Mouse (Mus musculus): ENCODE results near the gene Vdr. TPM values are rescaled to one million over a fixed set of nuclear protein-coding genes. Genes with fewer than 3 reads are reported as not detected.

The Vdr gene
- polyA plus RNA-seq, 1 experiment from 2014 or later, result 8.1 TPM

- no peak for ATAC-seq (ENCODE audit: insufficient number of reproducible peaks, low FRiP score, low TSS enrichment, low read depth)
- Histone ChIP-seq H3K9ac (no peak overlapping the region), H3K4me1 (no peaks in the 10 kb centered on the region), H3K4me2 (replicated peaks) (no peak overlapping the region), H3K27ac (replicated peaks) (no peak overlapping the region), H3K4me3 (replicated peaks) (no peak overlapping the region), H3K36me3 (no peaks in the 10 kb centered on the region), H3K9me3 (replicated peaks) (no peaks in the 10 kb centered on the region), H3K27me3 (no peaks in the 10 kb centered on the region)
- WGBS, result 44% methylated on average over 5 of the region's 5 CpGs
Measured at GRCm38 (mm10) chr15:97920306-97920705, 9.9 kb upstream of the Vdr start.

- Histone ChIP-seq H3K4me1 (peaks cover 8% of the 10 kb centered on the region), H3K27ac (replicated peaks) (no peak overlapping the region), H3K4me3 (replicated peaks) (no peak overlapping the region), H3K27me3 (no peaks in the 10 kb centered on the region), H3K9me3 (replicated peaks) (no peaks in the 10 kb centered on the region), H3K36me3 (no peaks in the 10 kb centered on the region), H3K4me2 (replicated peaks) (no peak overlapping the region), H3K9ac (no peak overlapping the region)
- 87% methylated on average over 7 of the region's 7 CpGs for WGBS
- ATAC-seq (ENCODE audit: insufficient number of reproducible peaks, low FRiP score, low TSS enrichment, low read depth), result no peak
Measured at GRCm38 (mm10) chr15:97919217-97919616, 8.8 kb upstream of the Vdr start.

- Histone ChIP-seq H3K4me2 (replicated peaks) (no peak overlapping the region), H3K9ac (no peak overlapping the region), H3K9me3 (replicated peaks) (no peaks in the 10 kb centered on the region), H3K27me3 (no peaks in the 10 kb centered on the region), H3K36me3 (no peaks in the 10 kb centered on the region), H3K4me3 (replicated peaks) (no peak overlapping the region), H3K27ac (replicated peaks) (no peak overlapping the region), H3K4me1 (peaks cover 16% of the 10 kb centered on the region)
- 83% methylated on average over 9 of the region's 9 CpGs for WGBS
- ATAC-seq (ENCODE audit: insufficient number of reproducible peaks, low FRiP score, low TSS enrichment, low read depth), result no peak
Measured at GRCm38 (mm10) chr15:97917994-97918393, 7.6 kb upstream of the Vdr start.

GRCm38 (mm10) chr15:97914331-97914747 lies 3.9 kb upstream of the Vdr start:
- Histone ChIP-seq H3K36me3 (no peaks in the 10 kb centered on the region), H3K4me2 (replicated peaks) (peak overlapping the region; percentile 19; the same call in 1 of the 2 replicates), H3K27ac (replicated peaks) (no peak overlapping the region), H3K9ac (no peak overlapping the region), H3K4me3 (replicated peaks) (no peak overlapping the region), H3K4me1 (peaks cover 16% of the 10 kb centered on the region), H3K27me3 (peaks cover 3% of the 10 kb centered on the region; the same call in 1 of the 2 replicates), H3K9me3 (replicated peaks) (no peaks in the 10 kb centered on the region)
- 6% methylated on average over 9 of the region's 9 CpGs for WGBS
- peak; percentile 29; the same call in 1 of the 2 replicates for ATAC-seq (ENCODE audit: insufficient number of reproducible peaks, low FRiP score, low TSS enrichment, low read depth)

GRCm38 (mm10) chr15:97907801-97908751 lies 2.4 kb downstream of the Vdr start:
- Histone ChIP-seq H3K27me3 (peaks cover 28% of the 10 kb centered on the region), H3K4me3 (replicated peaks) (peak overlapping the region; percentile 54), H3K4me2 (replicated peaks) (peak overlapping the region; percentile 92), H3K9ac (peak overlapping the region; percentile 53), H3K27ac (replicated peaks) (no peak overlapping the region; the same call in 1 of the 2 replicates), H3K4me1 (peaks cover 27% of the 10 kb centered on the region), H3K36me3 (no peaks in the 10 kb centered on the region), H3K9me3 (replicated peaks) (no peaks in the 10 kb centered on the region)
- peak; percentile 90 for ATAC-seq (ENCODE audit: insufficient number of reproducible peaks, low FRiP score, low TSS enrichment, low read depth)
- WGBS, result 2% methylated on average over 59 of the region's 59 CpGs

GRCm38 (mm10) chr15:97907202-97907601 lies 3.2 kb downstream of the Vdr start:
- H3K9me3 ChIP-seq (replicated peaks), result no peaks in the 10 kb centered on the region
- WGBS, result 28% methylated on average over 5 of the region's 5 CpGs
- peak overlapping the region; percentile 54 for H3K4me3 ChIP-seq (replicated peaks)
- no peak overlapping the region for H3K9ac ChIP-seq
- no peak for ATAC-seq (ENCODE audit: insufficient number of reproducible peaks, low FRiP score, low TSS enrichment, low read depth)
- H3K27ac ChIP-seq (replicated peaks), result no peak overlapping the region; the same call in 1 of the 2 replicates
- H3K4me1 ChIP-seq, result peaks cover 27% of the 10 kb centered on the region
- H3K36me3 ChIP-seq, result no peaks in the 10 kb centered on the region
- peak overlapping the region; percentile 92 for H3K4me2 ChIP-seq (replicated peaks)
- peaks cover 28% of the 10 kb centered on the region for H3K27me3 ChIP-seq

- Histone ChIP-seq H3K9me3 (replicated peaks) (no peaks in the 10 kb centered on the region), H3K4me3 (replicated peaks) (no peak overlapping the region), H3K4me2 (replicated peaks) (no peak overlapping the region), H3K27me3 (peaks cover 26% of the 10 kb centered on the region), H3K4me1 (peaks cover 27% of the 10 kb centered on the region), H3K27ac (replicated peaks) (no peak overlapping the region), H3K9ac (no peak overlapping the region), H3K36me3 (no peaks in the 10 kb centered on the region)
- no peak for ATAC-seq (ENCODE audit: insufficient number of reproducible peaks, low FRiP score, low TSS enrichment, low read depth)
- 69% methylated on average over 6 of the region's 6 CpGs for WGBS
Measured at GRCm38 (mm10) chr15:97905281-97905680, 5.1 kb downstream of the Vdr start.

- Histone ChIP-seq H3K36me3 (no peaks in the 10 kb centered on the region), H3K4me2 (replicated peaks) (no peak overlapping the region), H3K4me1 (peaks cover 27% of the 10 kb centered on the region), H3K27ac (replicated peaks) (no peak overlapping the region), H3K27me3 (peaks cover 26% of the 10 kb centered on the region), H3K4me3 (replicated peaks) (no peak overlapping the region), H3K9ac (no peak overlapping the region), H3K9me3 (replicated peaks) (no peaks in the 10 kb centered on the region)
- 37% methylated on average over 11 of the region's 11 CpGs for WGBS
- ATAC-seq (ENCODE audit: insufficient number of reproducible peaks, low FRiP score, low TSS enrichment, low read depth), result no peak
Measured at GRCm38 (mm10) chr15:97904339-97904991, 6.0 kb downstream of the Vdr start.

GRCm38 (mm10) chr15:97903261-97904009 lies 7.0 kb downstream of the Vdr start:
- Histone ChIP-seq H3K27ac (replicated peaks) (no peak overlapping the region), H3K4me1 (peaks cover 22% of the 10 kb centered on the region), H3K4me2 (replicated peaks) (no peak overlapping the region), H3K27me3 (peaks cover 20% of the 10 kb centered on the region), H3K4me3 (replicated peaks) (no peak overlapping the region), H3K9me3 (replicated peaks) (no peaks in the 10 kb centered on the region), H3K9ac (no peak overlapping the region), H3K36me3 (no peaks in the 10 kb centered on the region)
- WGBS, result 68% methylated on average over 15 of the region's 15 CpGs
- ATAC-seq (ENCODE audit: insufficient number of reproducible peaks, low FRiP score, low TSS enrichment, low read depth), result no peak

- Histone ChIP-seq H3K9ac (no peak overlapping the region), H3K4me3 (replicated peaks) (no peak overlapping the region), H3K27me3 (peaks cover 6% of the 10 kb centered on the region; the same call in 1 of the 2 replicates), H3K4me2 (replicated peaks) (no peak overlapping the region), H3K9me3 (replicated peaks) (no peaks in the 10 kb centered on the region), H3K36me3 (no peaks in the 10 kb centered on the region), H3K4me1 (peaks cover 23% of the 10 kb centered on the region), H3K27ac (replicated peaks) (no peak overlapping the region)
- WGBS, result 81% methylated on average over 9 of the region's 9 CpGs
- no peak for ATAC-seq (ENCODE audit: insufficient number of reproducible peaks, low FRiP score, low TSS enrichment, low read depth)
Measured at GRCm38 (mm10) chr15:97900991-97901390, 9.4 kb downstream of the Vdr start.

All from embryonic facial prominence, embryonic 15.5 days (tissue).